Comparison of ENCODE assay signal across 8 mouse cellular contexts in genomic region chr1:180403357-180403693, GRCm38 (mm10).
DNase-seq lines count a peak whose midpoint lies in the region; ATAC-seq lines count a peak whose summit lies in the region.

No protein-coding gene starts in this region.

- H3K36me3 ChIP-seq in hindbrain, embryonic 12.5 days: no peaks in the 10 kb centered on the region
- no peaks in the 10 kb centered on the region for H3K36me3 ChIP-seq in hindbrain, embryonic 13.5 days
- H3K36me3 ChIP-seq in liver, embryonic 11.5 days (ENCODE audit: control insufficient read depth, insufficient read depth, low read length): no peaks in the 10 kb centered on the region

- no peak for ATAC-seq in hindbrain, embryonic 12.5 days (ENCODE audit: low FRiP score)
- no peak for ATAC-seq in hindbrain, embryonic 13.5 days (ENCODE audit: low FRiP score)
- no peak for ATAC-seq in liver, embryonic 11.5 days (replicated peaks; ENCODE audit: low FRiP score)

- no peaks in the 10 kb centered on the region for H3K27me3 ChIP-seq in hindbrain, embryonic 12.5 days
- H3K27me3 ChIP-seq in hindbrain, embryonic 13.5 days: no peaks in the 10 kb centered on the region
- no peaks in the 10 kb centered on the region for H3K27me3 ChIP-seq in liver, embryonic 11.5 days (replicated peaks; ENCODE audit: control insufficient read depth, insufficient read depth, low read length)

- H3K4me3 ChIP-seq in hindbrain, embryonic 12.5 days: no peak overlapping the region
- no peak overlapping the region for H3K4me3 ChIP-seq in hindbrain, embryonic 13.5 days
- H3K4me3 ChIP-seq in liver, embryonic 11.5 days (ENCODE audit: low read depth, low read length): no peak overlapping the region

- DNase-seq in thymus, postnatal 10 days (ENCODE audit: low spot score in 2 of 2): peak; percentile 18 to 53
- no peak for DNase-seq in thymus, adult 18-20 months
- DNase-seq in liver, embryonic 11.5 days (ENCODE audit: low spot score): no peak
- DNase-seq in natural killer cell, adult 2 months (ENCODE audit: low spot score in 2 of 2): no peak
- DNase-seq in left cerebral cortex, adult 18-20 months (ENCODE audit: low spot score in 2 of 2): no peak
- no peak for DNase-seq in embryo, embryonic 10.5 days (ENCODE audit: low spot score)

- no peaks in the 10 kb centered on the region for H3K9me3 ChIP-seq in hindbrain, embryonic 12.5 days (replicated peaks)
- no peaks in the 10 kb centered on the region for H3K9me3 ChIP-seq in hindbrain, embryonic 13.5 days
- no peaks in the 10 kb centered on the region for H3K9me3 ChIP-seq in liver, embryonic 11.5 days (ENCODE audit: control insufficient read depth, low read length)

- peaks cover 18% of the 10 kb centered on the region for H3K4me1 ChIP-seq in hindbrain, embryonic 12.5 days
- H3K4me1 ChIP-seq in hindbrain, embryonic 13.5 days (replicated peaks): peaks cover 19% of the 10 kb centered on the region
- peaks cover 40% of the 10 kb centered on the region for H3K4me1 ChIP-seq in liver, embryonic 11.5 days (replicated peaks; ENCODE audit: control insufficient read depth, insufficient read depth, low read length)

- H3K4me2 ChIP-seq in hindbrain, embryonic 12.5 days (replicated peaks): no peak overlapping the region
- H3K4me2 ChIP-seq in hindbrain, embryonic 13.5 days: no peak overlapping the region
- H3K4me2 ChIP-seq in liver, embryonic 11.5 days: peak overlapping the region; percentile 47

- H3K27ac ChIP-seq in hindbrain, embryonic 12.5 days: peak overlapping the region; percentile 77
- H3K27ac ChIP-seq in hindbrain, embryonic 13.5 days: no peak overlapping the region; the same call in none of the 2 replicates
- peak overlapping the region; percentile 77 for H3K27ac ChIP-seq in liver, embryonic 11.5 days (ENCODE audit: low read depth, low read length)

- no peak overlapping the region for H3K9ac ChIP-seq in hindbrain, embryonic 12.5 days
- no peak overlapping the region for H3K9ac ChIP-seq in hindbrain, embryonic 13.5 days
- no peak overlapping the region for H3K9ac ChIP-seq in liver, embryonic 11.5 days (ENCODE audit: low read depth, low read length)

- WGBS in hindbrain, embryonic 12.5 days: 90% methylated on average over 8 of the region's 8 CpGs
- WGBS in hindbrain, embryonic 13.5 days: 92% methylated on average over 8 of the region's 8 CpGs
- 70% methylated on average over 8 of the region's 8 CpGs for WGBS in liver, embryonic 11.5 days

Comparison
In these comparisons a context has a peak if more than half of its experiments do, and no peak if none do; other contexts are left out.
1. DNase-seq: peak in thymus, postnatal 10 days (2 of 2); none in thymus, adult 18-20 months (0 of 2), liver, embryonic 11.5 days (single experiment), natural killer cell, adult 2 months (0 of 2), left cerebral cortex, adult 18-20 months (0 of 2) and embryo, embryonic 10.5 days (single experiment).